ENCODE assay signal across 8 mouse cellular contexts in genomic region chr5:138255353-138256093, GRCm38 (mm10). TPM values are rescaled to one million over a fixed set of nuclear protein-coding genes. Genes with fewer than 3 reads are reported as not detected.
DNase-seq lines count a peak whose midpoint lies in the region; ATAC-seq lines count a peak whose summit lies in the region.

Gene Lamtor4, plus strand, starts transcription at chr5:138255482.

- WGBS in heart, embryonic 14.5 days, result under 1% methylated on average over 38 of the region's 38 CpGs
- WGBS in liver, embryonic 13.5 days (ENCODE audit: insufficient replicate concordance), result under 1% methylated on average over 38 of the region's 38 CpGs
- WGBS in stomach, embryonic 16.5 days, result under 1% methylated on average over 38 of the region's 38 CpGs

- H3K4me1 ChIP-seq in heart, embryonic 14.5 days (ENCODE audit: control insufficient read depth in 2 of 2, insufficient read depth in 2 of 2, low read length in 2 of 2), result peaks cover 18 to 22% of the 10 kb centered on the region in 2 experiments
- H3K4me1 ChIP-seq in liver, embryonic 13.5 days (replicated peaks), result peaks cover 57% of the 10 kb centered on the region
- H3K4me1 ChIP-seq in stomach, embryonic 16.5 days (ENCODE audit: control insufficient read depth, insufficient read depth, low read length), result peaks cover 9% of the 10 kb centered on the region

- no peaks in the 10 kb centered on the region for H3K27me3 ChIP-seq in heart, embryonic 14.5 days (ENCODE audit: control insufficient read depth, insufficient read depth, low read length)
- no peaks in the 10 kb centered on the region for H3K27me3 ChIP-seq in liver, embryonic 13.5 days
- no peaks in the 10 kb centered on the region for H3K27me3 ChIP-seq in stomach, embryonic 16.5 days (ENCODE audit: control insufficient read depth, insufficient read depth, low read length)

- H3K36me3 ChIP-seq in heart, embryonic 14.5 days (ENCODE audit: control insufficient read depth, insufficient read depth, low read length), result peaks cover 24% of the 10 kb centered on the region
- H3K36me3 ChIP-seq in liver, embryonic 13.5 days, result peaks cover 31% of the 10 kb centered on the region
- H3K36me3 ChIP-seq in stomach, embryonic 16.5 days (ENCODE audit: control insufficient read depth, insufficient read depth, low read length), result no peaks in the 10 kb centered on the region

- H3K4me3 ChIP-seq in heart, embryonic 14.5 days (ENCODE audit: control insufficient read depth in 1 of 2, insufficient read depth in 1 of 2, low read depth in 1 of 2, low read length in 2 of 2), result peak within 1 kb of the TSS; percentile 80 to 88
- peak within 1 kb of the TSS; percentile 78 for H3K4me3 ChIP-seq in liver, embryonic 13.5 days (replicated peaks)
- H3K4me3 ChIP-seq in stomach, embryonic 16.5 days (replicated peaks; ENCODE audit: low read length), result peak within 1 kb of the TSS; percentile 79

- H3K4me2 ChIP-seq in heart, embryonic 14.5 days (ENCODE audit: low read length), result peak within 1 kb of the TSS; percentile 83
- H3K4me2 ChIP-seq in liver, embryonic 13.5 days, result peak within 1 kb of the TSS; percentile 88
- peak within 1 kb of the TSS; percentile 57 for H3K4me2 ChIP-seq in stomach, embryonic 16.5 days (ENCODE audit: low read depth, low read length)

- ATAC-seq in CD4-positive, CD25-positive, alpha-beta regulatory T cell, adult 4 months, result peak; percentile 96
- peak; percentile 98 for ATAC-seq in heart, embryonic 14.5 days (ENCODE audit: insufficient number of reproducible peaks, insufficient read depth, low FRiP score, low read depth)
- ATAC-seq in liver, embryonic 13.5 days (ENCODE audit: low read depth), result peak; percentile 99
- peak; percentile 100 for ATAC-seq in stomach, embryonic 16.5 days (ENCODE audit: insufficient read depth, low FRiP score)

- peak; percentile 85 for DNase-seq in c-Kit-negative CD71-positive TER-119-positive erythroid progenitor cells, embryonic 14.5 days (ENCODE audit: low read depth, low spot score)
- peak; percentile 97 for DNase-seq in fibroblast of lung, adult 2 months (ENCODE audit: low read depth)
- DNase-seq in kidney, postnatal 14 days, result peak; percentile 97
- peak; percentile 95 for DNase-seq in liver, embryonic 13.5 days
- DNase-seq in neural tube, embryonic 10.5 days (ENCODE audit: extremely low spot score, low spot score), result peak; percentile 86

- no peaks in the 10 kb centered on the region for H3K9me3 ChIP-seq in heart, embryonic 14.5 days (ENCODE audit: control insufficient read depth, low read length)
- no peaks in the 10 kb centered on the region for H3K9me3 ChIP-seq in liver, embryonic 13.5 days (replicated peaks)
- H3K9me3 ChIP-seq in stomach, embryonic 16.5 days (replicated peaks; ENCODE audit: control insufficient read depth, low read length), result no peaks in the 10 kb centered on the region

- H3K9ac ChIP-seq in heart, embryonic 14.5 days (ENCODE audit: low read length), result peak within 1 kb of the TSS; percentile 74
- H3K9ac ChIP-seq in liver, embryonic 13.5 days, result peak within 1 kb of the TSS; percentile 80
- H3K9ac ChIP-seq in stomach, embryonic 16.5 days (ENCODE audit: low read length), result peak within 1 kb of the TSS; percentile 83

- H3K27ac ChIP-seq in heart, embryonic 14.5 days (replicated peaks in 1 of 2; ENCODE audit: control insufficient read depth in 1 of 2, insufficient read depth in 1 of 2, low read depth in 2 of 2, low read length in 2 of 2), result peak within 1 kb of the TSS; percentile 83 to 85
- H3K27ac ChIP-seq in liver, embryonic 13.5 days, result peak within 1 kb of the TSS; percentile 80
- H3K27ac ChIP-seq in stomach, embryonic 16.5 days (ENCODE audit: low read length), result peak within 1 kb of the TSS; percentile 88

RNA-seq across cellular contexts. Expression of gene Lamtor4, which starts in this region (rescaled TPM):
- 100 to 1,000 TPM; 111 to 120 TPM for polyA plus RNA-seq in CD4-positive, CD25-positive, alpha-beta regulatory T cell, adult 4 months (2017; shearing (Covaris generic))
- 80.5 and 93.6 TPM in 2 replicates for polyA plus RNA-seq in heart, embryonic 14.5 days (2014; fragmentation: Nextera tagmentation; extraction: Ambion mirVana)
- polyA plus RNA-seq in liver, embryonic 13.5 days (2015; fragmentation: Nextera tagmentation; extraction: Ambion mirVana), result 32.0 and 33.7 TPM in 2 replicates
- polyA plus RNA-seq in stomach, embryonic 16.5 days (2015; fragmentation: Nextera tagmentation; extraction: Ambion mirVana), result 76.1 and 79.4 TPM in 2 replicates

Comparison
In these comparisons a context has a peak if more than half of its experiments do, and no peak if none do; other contexts are left out.
1. Peak in every context shown above with its lines: DNase-seq, ATAC-seq, H3K4me3 ChIP-seq and H3K27ac ChIP-seq.